Comparison of ENCODE assay signal across 8 mouse cellular contexts in the genomic region with DNA sequence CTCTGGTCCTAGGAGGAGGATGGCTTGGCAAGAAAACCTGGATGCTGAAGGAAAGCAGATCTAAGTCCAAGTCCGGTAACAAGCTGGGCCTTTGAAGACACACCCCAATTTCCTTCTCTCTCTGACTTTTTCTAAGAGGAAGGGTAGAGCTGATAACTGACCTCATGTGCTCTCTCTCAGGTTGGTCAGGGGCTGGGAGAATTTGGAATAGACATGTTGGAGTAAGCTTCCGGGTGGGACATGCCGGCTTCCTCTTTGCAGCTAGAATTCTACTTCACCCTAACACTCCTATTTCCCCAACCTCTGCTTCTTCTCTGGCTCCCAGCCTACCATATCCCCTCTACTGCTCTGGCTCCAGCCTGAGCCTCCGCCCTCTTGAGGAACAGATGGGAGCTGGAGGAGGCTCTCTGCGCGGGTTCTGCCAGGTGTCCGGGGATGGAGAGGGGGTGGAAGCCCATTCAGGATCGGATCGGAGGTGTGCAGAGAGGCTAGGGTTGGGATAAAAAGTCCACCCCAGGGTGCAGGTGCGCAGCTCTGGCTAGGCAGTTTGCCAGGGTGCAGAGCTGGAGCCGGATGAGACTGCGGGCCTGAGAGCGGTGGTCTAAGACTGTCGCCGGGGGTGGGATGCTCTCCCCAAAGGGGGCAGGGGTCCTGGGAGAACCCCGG. TPM values are rescaled to one million over a fixed set of nuclear protein-coding genes. Genes with fewer than 3 reads are reported as not detected.
A peak's percentile ranks its signal among the peaks of the same experiment; 100 is the strongest.
DNase-seq lines count a peak whose midpoint lies in the region; ATAC-seq lines count a peak whose summit lies in the region.

No protein-coding gene starts in this region.

- H3K4me2 ChIP-seq in embryonic facial prominence, embryonic 15.5 days (replicated peaks) = peak overlapping the region; percentile 80
- peak overlapping the region; percentile 79 for H3K4me2 ChIP-seq in hindbrain, embryonic 12.5 days (replicated peaks)

- H3K36me3 ChIP-seq in embryonic facial prominence, embryonic 15.5 days = peaks cover 36% of the 10 kb centered on the region
- H3K36me3 ChIP-seq in hindbrain, embryonic 12.5 days = peaks cover 23% of the 10 kb centered on the region

- peak overlapping the region; percentile 89 for H3K4me3 ChIP-seq in embryonic facial prominence, embryonic 15.5 days (replicated peaks)
- H3K4me3 ChIP-seq in hindbrain, embryonic 12.5 days = peak overlapping the region; percentile 91

- ATAC-seq in embryonic facial prominence, embryonic 15.5 days (ENCODE audit: insufficient number of reproducible peaks, low FRiP score, low TSS enrichment, low read depth) = peak; percentile 35; the same call in 1 of the 2 replicates
- peak; percentile 74 for ATAC-seq in hindbrain, embryonic 12.5 days (ENCODE audit: low FRiP score)
- ATAC-seq in megakaryocyte progenitor cell, adult 5-6 weeks (replicated peaks; ENCODE audit: poor library complexity) = peak; percentile 39
- ATAC-seq in monocyte, adult 5-6 weeks (replicated peaks; ENCODE audit: insufficient number of reproducible peaks, low FRiP score, low TSS enrichment, poor library complexity, severe bottlenecking) = no peak; the same call in 1 of the 2 replicates

- H3K4me1 ChIP-seq in embryonic facial prominence, embryonic 15.5 days = peaks cover 29% of the 10 kb centered on the region
- peaks cover 30% of the 10 kb centered on the region for H3K4me1 ChIP-seq in hindbrain, embryonic 12.5 days

- peak overlapping the region; percentile 91 for H3K27ac ChIP-seq in embryonic facial prominence, embryonic 15.5 days (replicated peaks)
- H3K27ac ChIP-seq in hindbrain, embryonic 12.5 days = peak overlapping the region; percentile 83

- WGBS in embryonic facial prominence, embryonic 15.5 days = 2% methylated on average over 16 of the region's 16 CpGs
- 3% methylated on average over 16 of the region's 16 CpGs for WGBS in hindbrain, embryonic 12.5 days

- H3K27me3 ChIP-seq in embryonic facial prominence, embryonic 15.5 days = no peaks in the 10 kb centered on the region
- peaks cover 3% of the 10 kb centered on the region; the same call in 1 of the 2 replicates for H3K27me3 ChIP-seq in hindbrain, embryonic 12.5 days

- DNase-seq in gastrocnemius, postnatal 10 days = peak; percentile 47
- DNase-seq in gastrocnemius, postnatal 4 days (ENCODE audit: low spot score in 2 of 2) = no peak
- peak; percentile 69 for DNase-seq in R1 (ENCODE audit: low read depth, low spot score)
- DNase-seq in left cerebral cortex, adult 9 months (ENCODE audit: low spot score in 2 of 2) = peak; percentile 44 to 78

- no peaks in the 10 kb centered on the region for H3K9me3 ChIP-seq in embryonic facial prominence, embryonic 15.5 days (replicated peaks)
- H3K9me3 ChIP-seq in hindbrain, embryonic 12.5 days (replicated peaks) = no peaks in the 10 kb centered on the region

- H3K9ac ChIP-seq in embryonic facial prominence, embryonic 15.5 days = peak overlapping the region; percentile 59
- H3K9ac ChIP-seq in hindbrain, embryonic 12.5 days = peak overlapping the region; percentile 87

RNA-seq across cellular contexts. Expression of a gene that starts 0.9 kb away (rescaled TPM):
- 10 to 100 TPM; 20.6 to 21.8 TPM for total RNA-seq in gastrocnemius, postnatal 10 days (2021)
- 10 to 100 TPM; 18.1 to 20.3 TPM for total RNA-seq in gastrocnemius, postnatal 4 days (2021)
- polyA plus RNA-seq in embryonic facial prominence, embryonic 15.5 days (2015; fragmentation: Nextera tagmentation; extraction: Ambion mirVana) = 14.5 and 17.5 TPM in 2 replicates
- 15.2 and 15.7 TPM in 2 replicates for polyA plus RNA-seq in hindbrain, embryonic 12.5 days (2016; fragmentation: Nextera tagmentation; extraction: Ambion mirVana)
- total RNA-seq in megakaryocyte progenitor cell, adult 5-6 weeks (2015) = 9.1 and 9.2 TPM in 2 replicates
- 2.0 and 5.1 TPM in 2 replicates for total RNA-seq in megakaryocyte progenitor cell, adult 5-6 weeks (2017)
- 8.9 to 20.6 TPM (median 15.7 TPM) in 3 replicates for total RNA-seq in monocyte, adult 5-6 weeks (2017)

RNA-seq across cellular contexts. Expression of a gene that starts 12.9 kb away (rescaled TPM):
- total RNA-seq in gastrocnemius, postnatal 10 days (2021) = 1 to 10 TPM; 1.6 to 2.5 TPM
- total RNA-seq in gastrocnemius, postnatal 4 days (2021) = 1 to 10 TPM; 2.0 to 3.0 TPM
- 1.2 and 1.6 TPM in 2 replicates for polyA plus RNA-seq in embryonic facial prominence, embryonic 15.5 days (2015; fragmentation: Nextera tagmentation; extraction: Ambion mirVana)
- 0.99 and 1.4 TPM in 2 replicates for polyA plus RNA-seq in hindbrain, embryonic 12.5 days (2016; fragmentation: Nextera tagmentation; extraction: Ambion mirVana)
- 0.20 TPM in 1 of 2 replicates, not detected in the other for total RNA-seq in megakaryocyte progenitor cell, adult 5-6 weeks (2015)
- total RNA-seq in megakaryocyte progenitor cell, adult 5-6 weeks (2017) = 0.50 TPM in 1 of 2 replicates, not detected in the other
- total RNA-seq in monocyte, adult 5-6 weeks (2017) = 0.53 TPM in 1 of 3 replicates, not detected in the others

RNA-seq across cellular contexts. Expression of a gene that starts 13.3 kb away (rescaled TPM):
- 100 to 1,000 TPM; 195 to 205 TPM for total RNA-seq in gastrocnemius, postnatal 10 days (2021)
- 100 to 1,000 TPM; 162 to 166 TPM for total RNA-seq in gastrocnemius, postnatal 4 days (2021)
- 4.7 and 5.9 TPM in 2 replicates for polyA plus RNA-seq in embryonic facial prominence, embryonic 15.5 days (2015; fragmentation: Nextera tagmentation; extraction: Ambion mirVana)
- 2.3 and 3.0 TPM in 2 replicates for polyA plus RNA-seq in hindbrain, embryonic 12.5 days (2016; fragmentation: Nextera tagmentation; extraction: Ambion mirVana)
- total RNA-seq in megakaryocyte progenitor cell, adult 5-6 weeks (2015) = 1.6 and 2.0 TPM in 2 replicates
- total RNA-seq in megakaryocyte progenitor cell, adult 5-6 weeks (2017) = 4.6 and 5.9 TPM in 2 replicates
- total RNA-seq in monocyte, adult 5-6 weeks (2017) = 27.3 to 30.6 TPM (median 30.3 TPM) in 3 replicates

RNA-seq across cellular contexts. Expression of a gene that starts 17.8 kb away (rescaled TPM):
- 100 to 1,000 TPM; 131 to 133 TPM for total RNA-seq in gastrocnemius, postnatal 10 days (2021)
- 100 to 1,000 TPM; 119 to 129 TPM for total RNA-seq in gastrocnemius, postnatal 4 days (2021)
- polyA plus RNA-seq in embryonic facial prominence, embryonic 15.5 days (2015; fragmentation: Nextera tagmentation; extraction: Ambion mirVana) = 155 and 164 TPM in 2 replicates
- 143 and 144 TPM in 2 replicates for polyA plus RNA-seq in hindbrain, embryonic 12.5 days (2016; fragmentation: Nextera tagmentation; extraction: Ambion mirVana)
- total RNA-seq in megakaryocyte progenitor cell, adult 5-6 weeks (2015) = 102 and 109 TPM in 2 replicates
- total RNA-seq in megakaryocyte progenitor cell, adult 5-6 weeks (2017) = 68.6 and 71.8 TPM in 2 replicates
- 49.1 to 78.2 TPM (median 76.7 TPM) in 3 replicates for total RNA-seq in monocyte, adult 5-6 weeks (2017)

RNA-seq across cellular contexts. Expression of a gene that starts 30.0 kb away (rescaled TPM):
- 1,000 to 10,000 TPM; 5,193 to 5,983 TPM for total RNA-seq in gastrocnemius, postnatal 10 days (2021)
- 1,000 to 10,000 TPM; 4,042 to 4,361 TPM for total RNA-seq in gastrocnemius, postnatal 4 days (2021)
- 81.9 and 112 TPM in 2 replicates for polyA plus RNA-seq in embryonic facial prominence, embryonic 15.5 days (2015; fragmentation: Nextera tagmentation; extraction: Ambion mirVana)
- polyA plus RNA-seq in hindbrain, embryonic 12.5 days (2016; fragmentation: Nextera tagmentation; extraction: Ambion mirVana) = 14.9 and 18.5 TPM in 2 replicates
- total RNA-seq in megakaryocyte progenitor cell, adult 5-6 weeks (2015) = 4.1 and 6.2 TPM in 2 replicates
- 7.2 and 9.5 TPM in 2 replicates for total RNA-seq in megakaryocyte progenitor cell, adult 5-6 weeks (2017)
- total RNA-seq in monocyte, adult 5-6 weeks (2017) = 236 to 452 TPM (median 414 TPM) in 3 replicates

Comparison
In these comparisons a context has a peak if more than half of its experiments do, and no peak if none do; other contexts are left out.
1. DNase-seq: peak in gastrocnemius, postnatal 10 days (single experiment), R1 (single experiment) and left cerebral cortex, adult 9 months (2 of 2); none in gastrocnemius, postnatal 4 days (0 of 2).